Mouse (Mus musculus): ENCODE data around the gene Sfxn5. TPM values are rescaled to one million over a fixed set of nuclear protein-coding genes. Genes with fewer than 3 reads are reported as not detected.

The Sfxn5 gene
- polyA plus RNA-seq, 1 experiment: 3.7 TPM

DNA sequence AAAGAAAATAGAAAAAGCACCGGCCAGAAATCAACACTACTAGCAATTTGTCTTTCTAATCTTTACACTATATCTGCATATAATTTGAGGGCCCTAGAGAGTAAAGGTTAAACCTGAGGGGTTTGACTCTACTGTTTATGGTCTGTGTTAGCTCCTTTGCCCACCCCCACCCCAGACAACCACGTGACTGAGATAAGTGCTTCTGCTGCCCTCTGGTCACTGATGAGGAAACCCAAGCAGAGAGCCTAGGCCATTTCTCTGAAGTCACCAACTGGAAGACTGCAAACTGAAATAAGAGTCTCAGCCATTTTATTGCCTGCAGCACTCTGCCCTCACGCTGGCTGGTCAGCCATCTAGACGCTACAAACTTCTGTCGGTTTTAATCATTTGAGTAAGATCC, 44.7 kb upstream of the Sfxn5 start:
- Histone ChIP-seq H3K36me3 (ENCODE audit: control insufficient read depth, insufficient read depth, low read length) (no peaks in the 10 kb centered on the region), H3K27me3 (ENCODE audit: control insufficient read depth, insufficient read depth, low read length) (no peaks in the 10 kb centered on the region), H3K4me1 (replicated peaks; ENCODE audit: control insufficient read depth, insufficient read depth, low read length) (peaks cover 20% of the 10 kb centered on the region), H3K27ac (ENCODE audit: control insufficient read depth, insufficient read depth, low read length) (no peak overlapping the region), H3K4me3 (ENCODE audit: control insufficient read depth, insufficient read depth, low read length) (no peak overlapping the region)
- 91% methylated on average over 5 of the region's 5 CpGs for WGBS
- no peak for DNase-seq
- TF ChIP-seq CTCF (IDR thresholded peaks at IDR 0.05; ENCODE audit: borderline replicate concordance, control insufficient read depth, extremely low read depth, insufficient read depth, low read length, poor library complexity) (no peak), POLR2A (IDR thresholded peaks at IDR 0.05; ENCODE audit: control insufficient read depth, extremely low read depth, insufficient read depth, low read length, poor library complexity) (no peak)

DNA sequence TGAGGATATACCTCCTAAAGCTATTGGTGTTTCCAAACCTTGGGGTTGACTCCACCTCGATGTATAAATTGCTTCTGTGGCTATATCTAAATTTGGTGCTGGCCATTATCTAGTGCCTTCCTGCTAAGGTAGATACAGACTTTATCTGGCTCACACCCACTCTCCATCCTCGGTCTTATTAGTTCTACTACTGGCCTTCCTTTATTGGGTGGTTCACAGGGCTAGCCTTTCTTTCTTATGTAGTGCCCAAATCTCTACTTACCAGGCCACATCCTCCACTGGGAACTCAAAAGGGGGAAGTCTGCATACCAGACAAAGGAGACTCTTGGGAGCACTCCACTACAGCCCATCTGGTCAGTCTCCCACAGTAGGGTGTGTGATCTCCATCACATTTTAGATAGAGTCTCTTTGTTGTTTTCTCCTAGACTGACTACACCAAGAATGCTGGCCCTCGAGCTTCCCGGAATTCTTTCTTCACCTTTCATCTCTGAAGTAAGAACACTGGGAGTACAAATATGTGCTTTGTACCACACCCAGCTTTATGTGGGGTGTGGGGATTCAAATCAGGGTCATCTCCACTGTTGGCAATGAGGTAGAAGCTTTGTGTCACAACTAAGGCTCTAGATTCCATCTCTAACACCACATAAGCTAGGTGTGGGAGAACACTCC, 44.0 kb upstream of the Sfxn5 start:
- Histone ChIP-seq H3K27ac (ENCODE audit: control insufficient read depth, insufficient read depth, low read length) (no peak overlapping the region), H3K4me1 (replicated peaks; ENCODE audit: control insufficient read depth, insufficient read depth, low read length) (peaks cover 20% of the 10 kb centered on the region)
- 87% methylated on average over 4 of the region's 4 CpGs for WGBS

DNA sequence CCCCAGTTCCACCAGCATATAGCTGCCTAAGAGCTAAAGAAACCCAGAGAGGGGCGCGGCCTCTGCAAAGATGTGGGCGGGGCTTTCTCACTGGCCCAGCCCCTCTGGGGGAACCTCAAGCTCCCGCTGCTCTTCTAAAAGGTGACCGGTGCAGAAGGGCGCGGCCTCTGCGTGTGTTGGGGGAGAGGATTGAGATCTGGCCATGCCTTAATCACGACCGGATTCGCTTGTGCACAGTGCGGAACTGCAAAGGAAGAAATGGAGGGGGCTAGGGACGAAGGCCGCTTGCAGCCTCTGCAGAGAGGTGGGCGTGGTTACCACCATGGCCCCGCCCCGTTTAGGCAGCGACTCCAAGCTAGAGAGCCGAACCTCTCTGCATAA, 41.5 kb upstream of the Sfxn5 start:
- no peaks in the 10 kb centered on the region for H3K36me3 ChIP-seq (ENCODE audit: control insufficient read depth, insufficient read depth, low read length)
- DNase-seq: peak; percentile 96
- TF ChIP-seq CTCF (IDR thresholded peaks at IDR 0.05; ENCODE audit: borderline replicate concordance, control insufficient read depth, extremely low read depth, insufficient read depth, low read length, poor library complexity) (peak; percentile 62; the same call in 1 of the 2 replicates), POLR2A (IDR thresholded peaks at IDR 0.05; ENCODE audit: control insufficient read depth, extremely low read depth, insufficient read depth, low read length, poor library complexity) (0 out of 2 replicates have a peak, but pooled peaks have one; percentile 37)
- H3K27me3 ChIP-seq (ENCODE audit: control insufficient read depth, insufficient read depth, low read length): no peaks in the 10 kb centered on the region
- under 1% methylated on average over 19 of the region's 19 CpGs for WGBS
- no peak overlapping the region for H3K27ac ChIP-seq (ENCODE audit: control insufficient read depth, insufficient read depth, low read length)
- peaks cover 9% of the 10 kb centered on the region for H3K4me1 ChIP-seq (replicated peaks; ENCODE audit: control insufficient read depth, insufficient read depth, low read length)
- peak overlapping the region; percentile 70 for H3K4me3 ChIP-seq (ENCODE audit: control insufficient read depth, insufficient read depth, low read length)

More for the DNA sequence above, 44.0 kb upstream of the Sfxn5 start:
- Histone ChIP-seq H3K4me3 (ENCODE audit: control insufficient read depth, insufficient read depth, low read length) (no peak overlapping the region), H3K27me3 (ENCODE audit: control insufficient read depth, insufficient read depth, low read length) (no peaks in the 10 kb centered on the region), H3K36me3 (ENCODE audit: control insufficient read depth, insufficient read depth, low read length) (no peaks in the 10 kb centered on the region)
- no peak for DNase-seq
- TF ChIP-seq CTCF (IDR thresholded peaks at IDR 0.05; ENCODE audit: borderline replicate concordance, control insufficient read depth, extremely low read depth, insufficient read depth, low read length, poor library complexity) (no peak), POLR2A (IDR thresholded peaks at IDR 0.05; ENCODE audit: control insufficient read depth, extremely low read depth, insufficient read depth, low read length, poor library complexity) (no peak)

DNA sequence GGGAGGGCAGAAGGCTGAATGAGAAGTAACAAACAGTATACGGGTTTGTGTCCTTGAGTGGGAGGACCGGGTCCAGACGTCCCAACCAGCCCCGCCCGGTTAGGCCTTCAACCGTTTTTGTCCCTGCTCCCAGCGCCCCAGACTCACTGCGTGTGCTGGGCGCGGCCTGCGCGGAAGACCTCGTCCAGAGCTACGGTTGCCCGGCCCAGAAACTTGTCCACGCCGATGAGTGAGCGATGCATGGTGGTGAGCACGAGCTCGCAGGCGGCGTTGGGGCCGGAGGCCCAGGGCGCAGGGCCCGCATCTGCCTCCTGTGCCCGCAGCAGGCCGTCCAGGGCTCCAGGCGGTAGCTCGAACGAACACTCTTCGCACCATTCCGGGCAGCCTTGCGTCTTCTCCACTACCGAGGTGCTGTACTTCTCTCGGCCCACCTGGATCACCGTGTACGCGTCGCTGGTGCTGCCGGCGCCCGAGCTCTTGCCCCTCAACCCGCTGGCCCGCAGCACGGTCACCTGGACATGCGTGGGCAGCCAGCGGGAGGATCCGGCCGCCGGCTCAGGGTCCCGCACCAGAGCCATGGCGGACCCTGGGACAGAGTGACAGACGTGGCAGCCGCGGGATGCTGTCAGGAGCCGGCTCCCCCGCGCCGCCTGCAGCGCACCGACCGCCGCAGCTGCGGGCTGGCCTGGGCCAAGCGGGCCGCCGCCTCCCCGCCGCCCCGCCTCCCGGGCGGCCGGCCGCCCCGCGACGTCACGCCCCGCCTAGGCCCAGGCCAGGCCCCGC, 40.9 kb upstream of the Sfxn5 start, which contains the start of gene Rab11fip5:
Gene Rab11fip5, minus strand, starts transcription at position 684 of the 783 bp plus-strand sequence.
- H3K36me3 ChIP-seq (ENCODE audit: control insufficient read depth, insufficient read depth, low read length): no peaks in the 10 kb centered on the region
- 3% methylated on average over 80 of the region's 80 CpGs for WGBS
- TF ChIP-seq CTCF (IDR thresholded peaks at IDR 0.05; ENCODE audit: borderline replicate concordance, control insufficient read depth, extremely low read depth, insufficient read depth, low read length, poor library complexity) (no peak), POLR2A (IDR thresholded peaks at IDR 0.05; ENCODE audit: control insufficient read depth, extremely low read depth, insufficient read depth, low read length, poor library complexity) (no peak)
- DNase-seq: no peak
- no peaks in the 10 kb centered on the region for H3K27me3 ChIP-seq (ENCODE audit: control insufficient read depth, insufficient read depth, low read length)
- H3K4me1 ChIP-seq (replicated peaks; ENCODE audit: control insufficient read depth, insufficient read depth, low read length): peaks cover 9% of the 10 kb centered on the region
- peak within 1 kb of the TSS; percentile 70 for H3K4me3 ChIP-seq (ENCODE audit: control insufficient read depth, insufficient read depth, low read length)
- no peak within 1 kb of the TSS for H3K27ac ChIP-seq (ENCODE audit: control insufficient read depth, insufficient read depth, low read length)

DNA sequence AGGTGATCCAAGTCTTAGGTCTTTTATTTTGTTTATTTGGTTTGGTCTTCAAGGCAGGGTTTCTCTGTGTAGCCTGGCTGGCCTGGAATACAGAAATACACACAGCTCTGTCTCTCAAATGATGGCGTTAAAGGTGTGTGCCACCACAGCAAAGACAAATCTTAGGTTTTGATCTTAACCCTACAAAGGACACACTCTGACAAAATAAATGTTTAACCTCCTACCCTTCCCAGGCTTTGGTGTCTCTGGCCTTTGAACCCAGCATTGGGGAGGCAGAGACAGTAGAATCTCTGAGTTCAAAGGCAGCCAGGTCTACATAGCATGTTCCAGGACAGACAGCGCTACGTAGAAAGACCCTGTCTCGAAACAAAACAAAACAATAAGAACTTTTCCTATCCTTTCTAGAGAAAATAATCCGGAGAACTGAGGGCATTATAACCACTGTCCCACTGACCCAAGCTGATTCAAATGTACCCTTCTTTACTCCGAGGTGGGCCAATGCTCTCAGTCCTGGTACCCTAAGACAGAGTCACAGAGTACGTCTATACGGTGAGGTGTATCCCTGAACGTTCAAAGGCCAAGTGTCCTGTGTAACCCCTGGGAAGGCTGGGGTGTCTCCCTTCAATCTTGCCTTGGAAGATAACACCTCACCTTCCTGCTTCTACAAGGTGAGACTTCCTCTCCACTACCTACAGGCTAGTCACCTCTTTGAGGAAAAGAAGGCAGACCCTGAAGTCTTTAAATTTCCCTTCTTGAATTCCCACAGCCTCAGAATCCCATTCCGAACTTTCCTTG, 40.0 kb upstream of the Sfxn5 start:
- 78% methylated on average over 10 of the region's 10 CpGs for WGBS
- peaks cover 12% of the 10 kb centered on the region for H3K4me1 ChIP-seq (replicated peaks; ENCODE audit: control insufficient read depth, insufficient read depth, low read length)
- TF ChIP-seq POLR2A (IDR thresholded peaks at IDR 0.05; ENCODE audit: control insufficient read depth, extremely low read depth, insufficient read depth, low read length, poor library complexity): no peak
- TF ChIP-seq CTCF (IDR thresholded peaks at IDR 0.05; ENCODE audit: borderline replicate concordance, control insufficient read depth, extremely low read depth, insufficient read depth, low read length, poor library complexity): no peak
- no peaks in the 10 kb centered on the region for H3K36me3 ChIP-seq (ENCODE audit: control insufficient read depth, insufficient read depth, low read length)
- peak overlapping the region; percentile 52; the same call in 1 of the 2 replicates for H3K4me3 ChIP-seq (ENCODE audit: control insufficient read depth, insufficient read depth, low read length)
- DNase-seq: no peak
- H3K27ac ChIP-seq (ENCODE audit: control insufficient read depth, insufficient read depth, low read length): no peak overlapping the region
- no peaks in the 10 kb centered on the region for H3K27me3 ChIP-seq (ENCODE audit: control insufficient read depth, insufficient read depth, low read length)

DNA sequence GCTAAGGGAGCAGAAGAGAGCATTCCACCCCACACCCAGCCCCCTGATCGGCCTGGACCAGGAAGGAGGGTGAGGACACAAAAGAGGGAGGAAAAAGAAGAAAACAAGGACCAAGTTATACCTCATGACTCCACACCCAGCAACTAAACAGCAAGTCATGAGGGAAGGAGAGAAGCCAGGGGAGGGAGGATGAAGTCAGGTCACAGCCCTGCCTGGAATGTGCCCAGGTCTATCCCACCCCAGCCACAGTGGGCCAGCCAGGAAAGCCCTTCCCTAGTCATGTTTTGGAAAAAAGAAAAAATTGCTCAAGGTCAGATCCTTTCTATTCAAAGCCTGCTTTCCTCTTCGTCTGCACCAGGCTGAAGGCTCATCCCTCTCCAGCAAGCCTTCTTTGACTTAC, 39.3 kb upstream of the Sfxn5 start:
- WGBS: 88% methylated on average over 2 of the region's 2 CpGs
- DNase-seq: no peak
- no peak overlapping the region for H3K27ac ChIP-seq (ENCODE audit: control insufficient read depth, insufficient read depth, low read length)

More for the DNA sequence above, 39.3 kb upstream of the Sfxn5 start:
- Histone ChIP-seq H3K4me1 (replicated peaks; ENCODE audit: control insufficient read depth, insufficient read depth, low read length) (peaks cover 12% of the 10 kb centered on the region), H3K36me3 (ENCODE audit: control insufficient read depth, insufficient read depth, low read length) (no peaks in the 10 kb centered on the region), H3K4me3 (ENCODE audit: control insufficient read depth, insufficient read depth, low read length) (no peak overlapping the region), H3K27me3 (ENCODE audit: control insufficient read depth, insufficient read depth, low read length) (no peaks in the 10 kb centered on the region)
- no peak for TF ChIP-seq POLR2A (IDR thresholded peaks at IDR 0.05; ENCODE audit: control insufficient read depth, extremely low read depth, insufficient read depth, low read length, poor library complexity)
- no peak for TF ChIP-seq CTCF (IDR thresholded peaks at IDR 0.05; ENCODE audit: borderline replicate concordance, control insufficient read depth, extremely low read depth, insufficient read depth, low read length, poor library complexity)

Measured in thymus, adult 2 months (tissue).